Mouse (Mus musculus) embryonic fibroblast, embryonic 13.5 days (primary cell): ENCODE measurements around the gene Fam173a.

Experiments used
- CTCF ChIP-seq: IDR thresholded peaks from 2 replicates; pipeline ENCODE4 v1.5.1; 2011; ENCODE audit warnings: mild to moderate bottlenecking, control low read depth, low read length, moderate library complexity, borderline replicate concordance; ENCODE audit not compliant: insufficient read depth
- POLR2A ChIP-seq: IDR thresholded peaks from 2 replicates; pipeline ENCODE4 v1.6.1; 2011; ENCODE audit warnings: low read depth, mild to moderate bottlenecking, control low read depth, low read length, moderate library complexity

GRCm38 (mm10) chr17:25785281-25785745 lies 7.4 kb downstream of the Fam173a start, which contains the start of gene Haghl:
- TF ChIP-seq POLR2A = peak; percentile 93
- no peak for TF ChIP-seq CTCF
